Mouse (Mus musculus): ENCODE data around the gene Prpf8. TPM values are rescaled to one million over a fixed set of nuclear protein-coding genes. Genes with fewer than 3 reads are reported as not detected.
"Not testable (repeated sequence)": the region's sequence is repeated elsewhere in the genome, so short reads cannot be mapped to it uniquely, and the experiment has no call there.

The Prpf8 gene
- polyA plus RNA-seq, 1 experiment: 104 TPM

DNA sequence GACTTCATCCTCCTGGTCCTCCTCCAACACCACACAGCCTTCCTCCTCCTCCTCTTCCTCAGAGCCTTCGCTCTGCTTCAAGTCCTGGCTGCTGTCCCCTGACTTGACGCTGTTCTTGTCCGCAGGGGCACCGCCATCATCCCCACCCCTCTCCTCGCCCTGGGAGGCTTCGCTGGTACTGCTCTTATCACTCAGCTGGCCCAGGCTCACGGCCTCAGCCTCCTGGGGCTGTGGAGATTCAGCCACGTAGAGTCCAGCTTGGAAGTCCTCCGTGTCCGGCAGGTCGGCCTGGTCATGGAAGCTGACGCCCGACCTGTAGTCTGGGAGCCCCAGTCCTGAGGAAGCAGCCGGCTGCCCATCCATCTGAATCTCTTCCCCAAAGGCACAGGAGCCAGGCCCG lies 35.7 kb upstream of the Prpf8 start:
- Histone ChIP-seq H3ac (ENCODE audit: control insufficient read depth, insufficient read length, low read depth) (no peak overlapping the region), H3K4me3 (ENCODE audit: insufficient read depth, poor library complexity, severe bottlenecking) (no peak overlapping the region), H3K27me3 (ENCODE audit: control insufficient read depth, insufficient read depth, insufficient read length) (no peaks in the 10 kb centered on the region), H3K79me2 (ENCODE audit: control insufficient read depth, insufficient read depth) (peaks cover 43% of the 10 kb centered on the region), H3K79me3 (ENCODE audit: low read depth) (peaks cover 14% of the 10 kb centered on the region), H3K36me3 (ENCODE audit: control insufficient read depth, insufficient read depth) (peaks cover 35% of the 10 kb centered on the region)
- TF ChIP-seq FOSL1 (IDR thresholded peaks at IDR 0.05; ENCODE audit: insufficient read depth, low read length, poor library complexity, severe bottlenecking) (no peak), CTCF (IDR thresholded peaks at IDR 0.05; ENCODE audit: control insufficient read depth, insufficient read depth, insufficient read length) (no peak), USF1 (IDR thresholded peaks at IDR 0.05; ENCODE audit: low read depth) (no peak), MYOD1 (IDR thresholded peaks at IDR 0.05; ENCODE audit: control insufficient read depth, insufficient read length, low read depth) (no peak), MYOG (IDR thresholded peaks at IDR 0.05; ENCODE audit: control insufficient read depth, extremely low read depth, insufficient read length) (no peak), MAX (IDR thresholded peaks at IDR 0.05) (no peak), CEBPB (IDR thresholded peaks at IDR 0.05; ENCODE audit: low read depth) (no peak)

DNA sequence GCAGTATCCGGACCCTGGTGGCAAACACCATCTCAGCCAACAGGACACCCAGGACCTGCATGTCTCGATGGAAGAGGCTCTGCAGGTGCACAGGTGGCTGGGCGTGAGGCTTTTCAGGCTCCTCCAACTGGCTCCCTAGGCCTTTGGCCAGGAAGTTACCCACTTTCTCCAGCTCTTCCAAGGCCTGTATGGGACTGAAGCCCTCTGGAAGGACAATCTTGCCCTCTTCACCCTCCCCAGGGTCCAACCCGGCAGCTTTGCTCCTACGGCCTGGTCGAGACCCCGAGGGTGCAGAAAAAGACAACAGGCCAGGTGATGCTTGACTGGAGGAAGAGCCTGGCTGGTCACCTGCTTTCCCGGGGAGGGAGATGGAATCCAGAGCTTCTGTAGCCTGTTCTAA lies 34.5 kb upstream of the Prpf8 start:
- H3K36me3 ChIP-seq (ENCODE audit: control insufficient read depth, insufficient read depth): peaks cover 26% of the 10 kb centered on the region
- H3K79me2 ChIP-seq (ENCODE audit: control insufficient read depth, insufficient read depth): peaks cover 43% of the 10 kb centered on the region
- H3K4me3 ChIP-seq (ENCODE audit: insufficient read depth, poor library complexity, severe bottlenecking): no peak overlapping the region
- no peak for TF ChIP-seq CEBPB (IDR thresholded peaks at IDR 0.05; ENCODE audit: low read depth)
- no peak for TF ChIP-seq MYOG (IDR thresholded peaks at IDR 0.05; ENCODE audit: control insufficient read depth, extremely low read depth, insufficient read length)
- no peak for TF ChIP-seq MYOD1 (IDR thresholded peaks at IDR 0.05; ENCODE audit: control insufficient read depth, insufficient read length, low read depth)
- TF ChIP-seq FOSL1 (IDR thresholded peaks at IDR 0.05; ENCODE audit: insufficient read depth, low read length, poor library complexity, severe bottlenecking): no peak
- no peak for TF ChIP-seq MAX (IDR thresholded peaks at IDR 0.05)
- TF ChIP-seq USF1 (IDR thresholded peaks at IDR 0.05; ENCODE audit: low read depth): no peak
- TF ChIP-seq CTCF (IDR thresholded peaks at IDR 0.05; ENCODE audit: control insufficient read depth, insufficient read depth, insufficient read length): no peak
- H3K79me3 ChIP-seq (ENCODE audit: low read depth): peaks cover 14% of the 10 kb centered on the region
- no peaks in the 10 kb centered on the region for H3K27me3 ChIP-seq (ENCODE audit: control insufficient read depth, insufficient read depth, insufficient read length)
- H3ac ChIP-seq (ENCODE audit: control insufficient read depth, insufficient read length, low read depth): no peak overlapping the region

DNA sequence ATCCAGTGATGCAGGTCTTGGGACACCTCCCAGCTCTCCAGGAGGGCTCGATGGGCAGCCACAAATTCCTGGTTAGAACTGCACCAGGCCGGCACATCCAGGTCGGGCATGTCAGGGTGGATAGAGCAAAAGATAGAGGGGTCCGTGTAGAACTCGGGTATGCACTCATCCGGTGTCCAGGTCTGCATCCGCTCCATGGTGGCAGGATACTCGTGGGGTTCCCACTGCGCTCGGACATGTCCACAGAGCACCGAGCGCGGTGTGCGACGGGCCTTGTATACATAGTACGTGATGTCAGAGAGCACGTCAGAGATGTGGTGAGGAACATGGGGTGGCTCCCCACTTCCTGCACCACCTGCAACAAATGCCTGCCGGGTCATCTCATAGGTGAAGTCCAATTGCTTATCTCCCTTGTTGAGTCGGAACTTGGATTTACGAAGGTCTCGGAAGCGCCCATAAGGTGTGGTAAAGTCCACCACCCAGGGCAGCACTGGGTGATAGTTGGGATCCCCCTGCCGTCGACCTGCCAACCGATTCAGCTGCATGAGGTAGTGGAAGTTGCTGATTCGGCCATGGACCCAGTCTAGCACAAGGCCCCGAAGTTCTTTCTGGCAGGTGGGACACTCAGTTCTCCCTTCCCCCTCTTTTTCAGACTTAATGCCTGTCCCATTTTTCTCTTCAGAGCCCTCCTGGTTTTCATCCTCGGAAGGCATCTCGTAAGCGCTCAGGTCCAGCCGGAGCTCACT lies 33.6 kb upstream of the Prpf8 start:
- H3K27me3 ChIP-seq (ENCODE audit: control insufficient read depth, insufficient read depth, insufficient read length): no peaks in the 10 kb centered on the region
- TF ChIP-seq MYOD1 (IDR thresholded peaks at IDR 0.05; ENCODE audit: control insufficient read depth, insufficient read length, low read depth): no peak
- TF ChIP-seq MAX (IDR thresholded peaks at IDR 0.05): no peak
- no peak for TF ChIP-seq USF1 (IDR thresholded peaks at IDR 0.05; ENCODE audit: low read depth)
- no peak for TF ChIP-seq CEBPB (IDR thresholded peaks at IDR 0.05; ENCODE audit: low read depth)
- TF ChIP-seq MYOG (IDR thresholded peaks at IDR 0.05; ENCODE audit: control insufficient read depth, extremely low read depth, insufficient read length): no peak
- peaks cover 43% of the 10 kb centered on the region for H3K79me2 ChIP-seq (ENCODE audit: control insufficient read depth, insufficient read depth)
- H3K79me3 ChIP-seq (ENCODE audit: low read depth): peaks cover 14% of the 10 kb centered on the region
- no peak overlapping the region for H3ac ChIP-seq (ENCODE audit: control insufficient read depth, insufficient read length, low read depth)
- H3K36me3 ChIP-seq (ENCODE audit: control insufficient read depth, insufficient read depth): peaks cover 16% of the 10 kb centered on the region
- H3K4me3 ChIP-seq (ENCODE audit: insufficient read depth, poor library complexity, severe bottlenecking): no peak overlapping the region

DNA sequence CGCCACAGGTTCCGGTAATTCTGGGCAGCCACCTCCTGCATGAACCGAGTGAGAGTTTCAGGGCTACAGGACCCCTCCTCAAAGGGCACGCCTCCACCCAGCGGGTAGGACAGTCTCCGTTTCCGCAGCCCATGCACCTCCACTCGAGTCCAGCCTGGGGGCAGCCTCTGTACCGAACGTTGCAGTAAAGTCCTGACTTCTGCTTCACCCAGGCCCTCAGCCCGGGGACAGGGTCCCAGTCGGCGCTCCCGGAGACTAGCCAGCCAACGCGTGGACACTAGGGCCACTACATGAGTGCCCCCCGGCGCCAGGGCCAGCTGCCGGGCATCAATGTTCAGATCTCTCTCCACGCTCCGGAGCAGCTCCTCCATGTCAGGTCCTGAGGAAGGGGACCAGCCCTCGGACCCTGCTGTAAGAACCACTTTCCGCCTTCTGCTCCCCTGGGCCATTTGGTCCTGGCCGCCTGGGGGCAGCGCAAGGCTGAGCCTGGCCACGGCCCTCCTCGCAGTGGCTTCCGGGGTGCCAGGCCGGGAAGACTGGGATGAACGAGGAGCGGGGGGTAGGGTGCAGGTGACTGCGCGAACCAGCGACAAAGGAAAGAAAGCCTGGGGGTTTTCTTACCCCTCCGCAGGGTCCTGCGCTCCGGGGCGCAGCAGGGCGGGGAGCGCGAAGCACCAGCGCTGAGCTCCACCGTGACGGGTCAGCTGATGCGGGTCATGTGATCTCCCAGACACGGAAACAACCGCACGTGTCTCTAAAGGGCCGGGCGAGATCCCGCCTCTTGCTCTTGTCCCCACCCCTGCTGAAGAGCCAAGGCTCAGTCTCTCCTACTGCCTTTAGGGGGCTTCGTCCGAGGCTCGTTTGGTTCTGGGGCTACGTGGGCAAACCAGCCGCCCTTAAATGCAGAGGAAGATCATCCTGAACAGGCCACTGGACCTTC lies 32.4 kb upstream of the Prpf8 start, which contains the start of gene Wdr81:
Gene Wdr81 (minus strand): TSS at position 727 of the 940 bp plus-strand sequence.
- Histone ChIP-seq H3ac (ENCODE audit: control insufficient read depth, insufficient read length, low read depth) (peak within 1 kb of the TSS; percentile 75), H3K36me3 (ENCODE audit: control insufficient read depth, insufficient read depth) (peaks cover 7% of the 10 kb centered on the region), H3K79me2 (ENCODE audit: control insufficient read depth, insufficient read depth) (peaks cover 43% of the 10 kb centered on the region), H3K27me3 (ENCODE audit: control insufficient read depth, insufficient read depth, insufficient read length) (no peaks in the 10 kb centered on the region), H3K4me3 (ENCODE audit: insufficient read depth, poor library complexity, severe bottlenecking) (peak within 1 kb of the TSS; percentile 46), H3K79me3 (ENCODE audit: low read depth) (peaks cover 14% of the 10 kb centered on the region)
- TF ChIP-seq FOSL1 (IDR thresholded peaks at IDR 0.05; ENCODE audit: insufficient read depth, low read length, poor library complexity, severe bottlenecking) (no peak), MYOG (IDR thresholded peaks at IDR 0.05; ENCODE audit: control insufficient read depth, extremely low read depth, insufficient read length) (no peak), MAX (IDR thresholded peaks at IDR 0.05) (peak; percentile 97), CEBPB (IDR thresholded peaks at IDR 0.05; ENCODE audit: low read depth) (no peak), MYOD1 (IDR thresholded peaks at IDR 0.05; ENCODE audit: control insufficient read depth, insufficient read length, low read depth) (no peak), CTCF (IDR thresholded peaks at IDR 0.05; ENCODE audit: control insufficient read depth, insufficient read depth, insufficient read length) (peak; percentile 58), USF1 (IDR thresholded peaks at IDR 0.05; ENCODE audit: low read depth) (peak; percentile 99)

DNA sequence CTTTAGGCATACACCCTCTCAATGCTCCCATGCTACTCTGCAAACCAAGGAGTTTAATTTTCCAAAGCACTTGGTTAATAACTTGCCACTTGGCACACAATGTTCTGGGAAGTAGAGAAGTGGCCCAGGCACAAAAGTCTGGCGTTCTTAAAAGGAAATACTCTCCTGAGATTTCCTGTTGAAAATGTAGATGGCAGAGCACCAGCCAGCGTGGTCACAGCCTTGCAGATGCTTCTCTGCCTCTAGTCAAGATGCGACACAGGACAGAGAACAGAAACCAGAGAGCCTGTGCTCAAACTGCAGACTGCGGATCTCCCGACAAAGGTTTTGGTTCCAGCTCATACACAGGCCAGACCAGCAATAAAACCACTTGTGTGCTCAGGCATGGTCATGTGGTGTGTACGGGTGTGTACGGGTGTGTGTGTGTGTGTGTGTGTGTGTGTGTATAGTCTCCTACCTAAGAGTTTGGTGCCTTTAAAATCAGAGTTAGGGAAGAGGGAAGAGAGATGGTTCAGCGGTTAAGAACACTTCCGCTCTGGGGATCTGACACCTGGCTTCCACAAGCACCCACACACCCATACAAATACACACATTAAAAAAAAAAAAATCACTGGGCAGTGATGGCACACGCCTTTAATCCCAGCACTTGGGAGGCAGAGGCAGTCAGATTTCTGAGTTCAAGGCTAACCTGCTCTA lies 31.4 kb upstream of the Prpf8 start:
- H3K27me3 ChIP-seq (ENCODE audit: control insufficient read depth, insufficient read depth, insufficient read length): no peaks in the 10 kb centered on the region
- peaks cover 7% of the 10 kb centered on the region for H3K36me3 ChIP-seq (ENCODE audit: control insufficient read depth, insufficient read depth)
- peaks cover 14% of the 10 kb centered on the region for H3K79me3 ChIP-seq (ENCODE audit: low read depth)
- peaks cover 41% of the 10 kb centered on the region for H3K79me2 ChIP-seq (ENCODE audit: control insufficient read depth, insufficient read depth)
- peak overlapping the region; percentile 41 for H3ac ChIP-seq (ENCODE audit: control insufficient read depth, insufficient read length, low read depth)
- TF ChIP-seq FOSL1 (IDR thresholded peaks at IDR 0.05; ENCODE audit: insufficient read depth, low read length, poor library complexity, severe bottlenecking) (no peak), MYOG (IDR thresholded peaks at IDR 0.05; ENCODE audit: control insufficient read depth, extremely low read depth, insufficient read length) (no peak), CEBPB (IDR thresholded peaks at IDR 0.05; ENCODE audit: low read depth) (no peak), MAX (IDR thresholded peaks at IDR 0.05) (no peak), CTCF (IDR thresholded peaks at IDR 0.05; ENCODE audit: control insufficient read depth, insufficient read depth, insufficient read length) (no peak), USF1 (IDR thresholded peaks at IDR 0.05; ENCODE audit: low read depth) (no peak), MYOD1 (IDR thresholded peaks at IDR 0.05; ENCODE audit: control insufficient read depth, insufficient read length, low read depth) (no peak)
- H3K4me3 ChIP-seq (ENCODE audit: insufficient read depth, poor library complexity, severe bottlenecking): no peak overlapping the region

DNA sequence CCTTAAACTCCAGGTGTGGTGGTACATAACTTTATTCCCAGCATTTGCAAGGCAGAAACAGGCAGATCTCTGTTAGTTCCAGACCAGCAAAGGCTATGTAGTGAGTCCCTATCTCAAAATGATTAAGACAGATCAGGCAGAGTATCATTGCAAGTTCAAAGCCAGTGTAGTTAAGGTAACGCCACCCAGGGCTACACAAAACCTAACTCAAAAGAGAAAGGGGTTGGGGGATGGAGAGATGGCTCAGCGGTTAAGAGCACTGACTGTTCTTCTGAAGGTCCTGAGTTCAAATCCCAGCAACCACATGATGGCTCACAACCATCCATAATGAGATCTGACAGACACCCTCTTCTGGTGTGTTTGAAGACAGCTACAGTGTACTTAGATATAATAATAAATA lies 30.6 kb upstream of the Prpf8 start:
- not testable (repeated sequence) for H3K36me3 ChIP-seq (ENCODE audit: control insufficient read depth, insufficient read depth); H3K27me3 ChIP-seq (ENCODE audit: control insufficient read depth, insufficient read depth, insufficient read length); H3K4me3 ChIP-seq (ENCODE audit: insufficient read depth, poor library complexity, severe bottlenecking); H3ac ChIP-seq (ENCODE audit: control insufficient read depth, insufficient read length, low read depth)
- Histone ChIP-seq H3K79me2 (ENCODE audit: control insufficient read depth, insufficient read depth) (peaks cover 33% of the 10 kb centered on the region), H3K79me3 (ENCODE audit: low read depth) (peaks cover 14% of the 10 kb centered on the region)

Data from C2C12 (cell line).